Mouse (Mus musculus) stomach, embryonic 16.5 days (tissue): ENCODE measurements around the gene Il22ra1. TPM values are rescaled to one million over a fixed set of nuclear protein-coding genes. Genes with fewer than 3 reads are reported as not detected.
A peak's percentile ranks its signal among the peaks of the same experiment; 100 is the strongest.

Source experiments
- ATAC-seq: fragments of 200-750 bp; cut with Nextera tagmentation; 2 replicates; pipeline ENCODE4 v1.8.0; 2017; ENCODE audit warnings: moderate number of reproducible peaks, moderate TSS enrichment; ENCODE audit not compliant: insufficient read depth, low FRiP score
- H3K27ac ChIP-seq: fragments of 300-500 bp; sonication (generic); 2 replicates; pipeline ENCODE4 v1.5.1; 2014; ENCODE audit warnings: low read length
- H3K27me3 ChIP-seq: fragments of 300-500 bp; sonication (generic); 2 replicates; pipeline ENCODE4 v1.6.1; 2014; ENCODE audit warnings: low read length, control low read depth, mixed read lengths; ENCODE audit not compliant: control insufficient read depth, insufficient read depth
- H3K36me3 ChIP-seq: fragments of 300-500 bp; sonication (generic); 2 replicates; pipeline ENCODE4 v1.6.1; 2014; ENCODE audit warnings: low read length; ENCODE audit not compliant: control insufficient read depth, insufficient read depth
- H3K4me1 ChIP-seq: fragments of 300-500 bp; sonication (generic); 2 replicates; pipeline ENCODE4 v1.6.1; 2014; ENCODE audit warnings: low read length, control low read depth, mixed read lengths; ENCODE audit not compliant: control insufficient read depth, insufficient read depth
- H3K4me2 ChIP-seq: fragments of 300-500 bp; sonication (generic); 2 replicates; pipeline ENCODE4 v1.6.1; 2014; ENCODE audit warnings: low read depth, low read length, mixed read lengths
- H3K4me3 ChIP-seq: fragments of 300-500 bp; sonication (generic); replicated peaks from 2 replicates; pipeline ENCODE4 v1.5.1; 2014; ENCODE audit warnings: mild to moderate bottlenecking, low read length
- H3K9ac ChIP-seq: fragments of 300-500 bp; sonication (generic); 2 replicates; pipeline ENCODE4 v1.6.1; 2014; ENCODE audit warnings: low read length
- H3K9me3 ChIP-seq: fragments of 300-500 bp; sonication (generic); replicated peaks from 2 replicates; pipeline ENCODE4 v1.6.1; 2016; ENCODE audit warnings: low read length, control low read depth; ENCODE audit not compliant: control insufficient read depth
- whole genome bisulfite sequencing: fragments of 180-500 bp; shearing (Covaris S2); extraction: QIAGEN DNeasy Blood & Tissue Kit; methylation state at CpG from one replicate; pipeline ENCODE4 v1.1.7; 2014; 5-methylcytosine and 5-hydroxymethylcytosine counted together
- polyA plus RNA-seq: library from polyadenylated mRNA; unstranded; fragments of >200 nt; fragmentation: Nextera tagmentation; extraction: Ambion mirVana; gene quantifications from 2 replicates; pipeline ENCODE4 v1.2.1, GENCODE M21; 2015

Gene Il22ra1
- polyA plus RNA-seq, result 2.0 and 2.1 TPM in 2 replicates

DNA sequence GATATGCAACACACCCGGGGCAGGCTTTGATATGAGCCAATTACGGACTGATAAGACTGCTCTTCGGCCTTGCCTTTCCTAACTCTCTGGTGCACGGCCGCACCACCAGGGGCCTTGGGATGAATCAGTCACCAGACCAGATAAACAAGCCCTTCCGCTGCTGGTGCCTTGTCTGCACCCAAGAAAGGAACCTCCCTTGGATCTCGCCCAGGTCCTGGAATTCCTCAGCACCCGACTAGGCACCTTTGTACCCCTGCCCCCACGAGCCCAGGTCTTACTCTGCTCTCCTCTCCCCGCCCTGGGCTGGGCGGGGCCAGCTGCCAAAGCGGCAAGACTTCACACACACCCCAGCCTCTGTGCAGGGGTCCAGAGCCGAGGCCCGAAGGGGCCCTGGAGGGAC, at the start of gene Il22ra1:
TSS of gene Il22ra1 (plus strand) at position 356 of the 400 bp plus-strand sequence.
- peak within 1 kb of the TSS; percentile 57 for H3K9ac ChIP-seq
- WGBS, result 24% methylated on average over 14 of the region's 14 CpGs
- peak within 1 kb of the TSS; percentile 84 for H3K27ac ChIP-seq
- H3K9me3 ChIP-seq, result 0 out of 2 replicates have a peak, but pooled peaks cover 3% of the 10 kb centered on the region
- H3K4me3 ChIP-seq, result peak within 1 kb of the TSS; percentile 39
- peak within 1 kb of the TSS; percentile 42 for H3K4me2 ChIP-seq
- no peaks in the 10 kb centered on the region for H3K27me3 ChIP-seq
- peak; percentile 83 for ATAC-seq
- H3K36me3 ChIP-seq, result no peaks in the 10 kb centered on the region
- peaks cover 11% of the 10 kb centered on the region for H3K4me1 ChIP-seq

GRCm38 (mm10) chr4:135679316-135679715, 48.7 kb upstream of the Il22ra1 start:
- no peak overlapping the region for H3K9ac ChIP-seq
- WGBS, result 64% methylated on average over 4 of the region's 4 CpGs
- no peak overlapping the region for H3K4me2 ChIP-seq
- H3K36me3 ChIP-seq, result no peaks in the 10 kb centered on the region
- H3K27ac ChIP-seq, result no peak overlapping the region
- H3K27me3 ChIP-seq, result no peaks in the 10 kb centered on the region
- no peak for ATAC-seq
- no peaks in the 10 kb centered on the region for H3K4me1 ChIP-seq
- H3K9me3 ChIP-seq, result no peaks in the 10 kb centered on the region
- no peak overlapping the region for H3K4me3 ChIP-seq

DNA sequence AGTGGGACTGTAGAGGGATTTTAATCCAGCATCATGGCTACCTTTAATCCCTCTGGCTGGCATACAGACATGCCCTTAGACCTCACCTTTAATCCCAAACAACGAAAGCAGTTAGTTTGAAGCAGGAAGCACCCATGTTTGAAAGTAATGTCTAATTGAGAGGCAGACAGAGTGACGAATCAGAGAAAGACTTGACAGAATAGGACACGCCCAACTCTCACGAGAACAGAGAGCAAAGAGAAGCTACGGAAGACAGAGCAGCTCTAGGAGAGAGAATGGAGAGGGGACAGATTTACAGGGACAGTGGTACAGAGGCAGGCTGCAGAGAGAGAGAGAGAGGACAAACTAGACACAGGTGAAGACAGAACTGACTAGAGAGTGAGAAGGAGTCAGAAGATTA, 46.2 kb upstream of the Il22ra1 start:
- Histone ChIP-seq H3K4me2 (no peak overlapping the region), H3K4me3 (no peak overlapping the region), H3K4me1 (no peaks in the 10 kb centered on the region), H3K27me3 (no peaks in the 10 kb centered on the region), H3K36me3 (no peaks in the 10 kb centered on the region), H3K9ac (no peak overlapping the region), H3K27ac (no peak overlapping the region), H3K9me3 (no peaks in the 10 kb centered on the region)
- ATAC-seq, result no peak
- 76% methylated on average over 5 of the region's 5 CpGs for WGBS

- peaks cover 4% of the 10 kb centered on the region; the same call in 1 of the 2 replicates for H3K27me3 ChIP-seq
- H3K4me3 ChIP-seq, result no peak overlapping the region
- H3K9ac ChIP-seq, result no peak overlapping the region
- WGBS, result 13% methylated on average over 4 of the region's 4 CpGs
- no peaks in the 10 kb centered on the region for H3K36me3 ChIP-seq
- no peak; the same call in 1 of the 2 replicates for ATAC-seq
- H3K27ac ChIP-seq, result no peak overlapping the region
- no peaks in the 10 kb centered on the region for H3K4me1 ChIP-seq
- H3K9me3 ChIP-seq, result no peaks in the 10 kb centered on the region
- no peak overlapping the region for H3K4me2 ChIP-seq
Measured at GRCm38 (mm10) chr4:135683553-135683952, 44.4 kb upstream of the Il22ra1 start.

DNA sequence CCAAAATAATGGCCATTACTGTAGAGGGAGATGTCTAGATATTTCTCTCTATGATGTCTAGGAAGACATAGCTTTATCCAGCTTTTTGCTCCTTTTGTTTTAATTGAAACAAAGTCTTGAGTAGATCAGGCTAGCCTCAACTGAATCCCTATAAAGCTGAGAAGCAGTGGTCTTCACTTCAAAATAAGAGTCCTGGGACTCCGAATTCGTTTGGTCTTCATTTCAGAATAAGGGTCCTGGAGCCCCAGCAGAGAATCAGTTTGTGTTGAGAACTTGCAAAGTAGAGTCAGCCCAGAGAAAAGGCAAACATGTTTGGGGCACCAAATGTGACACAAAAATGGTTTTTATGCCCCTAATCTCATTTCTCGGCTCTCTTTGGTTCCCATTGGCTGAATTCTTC, 43.2 kb upstream of the Il22ra1 start:
- Histone ChIP-seq H3K36me3 (no peaks in the 10 kb centered on the region), H3K4me1 (no peaks in the 10 kb centered on the region), H3K4me3 (no peak overlapping the region), H3K4me2 (no peak overlapping the region), H3K9me3 (no peaks in the 10 kb centered on the region), H3K9ac (no peak overlapping the region), H3K27ac (no peak overlapping the region), H3K27me3 (peaks cover 4% of the 10 kb centered on the region; the same call in 1 of the 2 replicates)
- ATAC-seq, result no peak
- WGBS, result 27% methylated on average over 3 of the region's 3 CpGs

DNA sequence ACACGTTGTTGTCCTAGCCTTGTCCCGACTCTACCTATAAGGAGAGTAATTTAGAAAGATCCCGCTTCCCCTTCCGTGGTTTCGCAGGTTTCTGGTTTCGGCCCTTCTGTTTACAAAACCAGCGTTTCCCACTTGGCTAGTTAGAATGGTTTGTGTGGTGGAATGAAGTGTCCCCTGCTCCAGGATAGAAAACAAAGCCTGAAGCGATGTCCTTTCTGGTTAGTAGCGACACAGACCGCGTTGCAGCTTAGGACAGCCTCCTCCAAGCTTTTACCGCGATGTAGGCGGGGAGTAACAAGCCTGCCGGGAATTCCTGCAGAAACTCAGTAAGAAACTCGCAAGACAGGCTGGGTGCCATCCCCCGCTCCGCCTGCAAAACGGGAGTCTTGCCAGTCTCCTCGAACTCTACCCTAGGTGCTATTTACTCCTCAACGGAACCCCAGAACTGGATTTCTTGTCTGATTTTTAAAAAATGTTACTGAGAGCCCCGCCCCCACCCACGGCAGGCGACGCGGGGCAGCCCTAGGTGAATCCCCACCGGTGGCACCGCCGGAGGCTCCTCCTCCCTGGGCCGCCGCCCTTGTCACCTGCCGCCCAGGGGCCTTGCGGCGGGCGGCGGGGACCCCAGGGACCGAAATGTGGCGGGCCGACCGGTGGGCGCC, 41.9 kb upstream of the Il22ra1 start, which contains the start of gene Ifnlr1:
TSS of gene Ifnlr1 (plus strand) at position 382 of the 662 bp plus-strand sequence.
- H3K4me1 ChIP-seq, result no peaks in the 10 kb centered on the region
- peaks cover 4% of the 10 kb centered on the region; the same call in 1 of the 2 replicates for H3K27me3 ChIP-seq
- peak within 1 kb of the TSS; percentile 92 for H3K4me2 ChIP-seq
- peak within 1 kb of the TSS; percentile 63 for H3K4me3 ChIP-seq
- H3K9ac ChIP-seq, result peak within 1 kb of the TSS; percentile 76
- H3K36me3 ChIP-seq, result no peaks in the 10 kb centered on the region
- WGBS, result under 1% methylated on average over 41 of the region's 41 CpGs
- peak within 1 kb of the TSS; percentile 61 for H3K27ac ChIP-seq
- peak; percentile 73 for ATAC-seq
- no peaks in the 10 kb centered on the region for H3K9me3 ChIP-seq

DNA sequence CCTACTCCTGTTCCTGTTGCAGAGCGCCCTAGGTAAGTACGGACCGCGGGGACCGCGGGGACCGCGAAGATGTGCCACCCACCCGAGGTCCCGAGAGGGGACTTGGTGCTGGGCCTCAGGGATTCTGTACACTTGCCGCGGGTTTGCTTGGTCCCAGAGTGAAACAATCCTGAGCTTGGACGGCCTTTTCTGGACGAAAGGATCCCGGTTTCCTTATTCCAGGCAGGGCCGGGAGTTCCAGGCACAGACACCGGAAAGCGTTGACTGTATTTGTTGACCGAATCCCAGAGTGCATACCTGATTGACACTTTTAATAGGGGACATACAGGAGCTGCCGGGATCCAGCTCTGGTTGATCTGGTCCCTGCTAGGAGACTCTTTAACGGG, 41.4 kb upstream of the Il22ra1 start:
- Histone ChIP-seq H3K27ac (peak overlapping the region; percentile 61; the same call in 1 of the 2 replicates), H3K36me3 (no peaks in the 10 kb centered on the region)

GRCm38 (mm10) chr4:135689797-135690196, 38.2 kb upstream of the Il22ra1 start:
- 88% methylated on average over 7 of the region's 7 CpGs for whole genome bisulfite sequencing

More for the DNA sequence above, 41.4 kb upstream of the Il22ra1 start:
- WGBS, result under 1% methylated on average over 21 of the region's 21 CpGs
- Histone ChIP-seq H3K4me1 (no peaks in the 10 kb centered on the region), H3K9me3 (no peaks in the 10 kb centered on the region), H3K27me3 (peaks cover 4% of the 10 kb centered on the region; the same call in 1 of the 2 replicates), H3K4me2 (peak overlapping the region; percentile 92), H3K4me3 (peak overlapping the region; percentile 63), H3K9ac (peak overlapping the region; percentile 76)
- ATAC-seq, result no peak; the same call in 1 of the 2 replicates

DNA sequence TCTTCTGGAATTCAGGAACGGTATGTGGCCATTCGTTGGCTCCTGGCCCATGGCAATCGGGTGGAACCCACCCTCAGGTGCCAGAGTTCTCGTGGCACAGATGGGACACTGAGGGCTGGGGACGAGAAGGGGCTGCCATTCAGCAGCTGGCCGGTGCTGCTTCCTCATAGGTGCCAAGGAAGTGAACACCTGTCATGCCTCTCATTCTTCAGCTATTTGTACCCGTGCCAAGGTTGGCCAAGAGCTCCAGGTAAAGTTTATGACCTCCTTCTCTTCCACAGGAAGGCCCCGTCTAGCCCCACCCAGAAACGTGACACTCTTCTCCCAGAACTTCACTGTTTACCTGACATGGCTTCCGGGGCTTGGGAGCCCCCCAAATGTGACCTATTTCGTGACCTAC, 37.7 kb upstream of the Il22ra1 start:
- ATAC-seq, result no peak
- no peak overlapping the region for H3K27ac ChIP-seq
- H3K9me3 ChIP-seq, result no peaks in the 10 kb centered on the region
- no peaks in the 10 kb centered on the region for H3K36me3 ChIP-seq
- H3K4me1 ChIP-seq, result no peaks in the 10 kb centered on the region
- H3K4me2 ChIP-seq, result no peak overlapping the region
- 66% methylated on average over 11 of the region's 11 CpGs for WGBS
- no peak overlapping the region for H3K4me3 ChIP-seq
- no peak overlapping the region for H3K9ac ChIP-seq
- peaks cover 4% of the 10 kb centered on the region; the same call in 1 of the 2 replicates for H3K27me3 ChIP-seq

More at GRCm38 (mm10) chr4:135689797-135690196, 38.2 kb upstream of the Il22ra1 start:
- H3K4me3 ChIP-seq, result no peak overlapping the region
- no peaks in the 10 kb centered on the region for H3K9me3 ChIP-seq
- H3K27ac ChIP-seq, result no peak overlapping the region
- H3K4me1 ChIP-seq, result no peaks in the 10 kb centered on the region
- no peak overlapping the region for H3K9ac ChIP-seq
- ATAC-seq, result no peak
- H3K27me3 ChIP-seq, result peaks cover 4% of the 10 kb centered on the region; the same call in 1 of the 2 replicates
- no peaks in the 10 kb centered on the region for H3K36me3 ChIP-seq
- no peak overlapping the region for H3K4me2 ChIP-seq
